Mouse (Mus musculus): ENCODE measurements around the gene Pxmp2. TPM values are rescaled to one million over a fixed set of nuclear protein-coding genes. Genes with fewer than 3 reads are reported as not detected.
A peak's percentile ranks its signal among the peaks of the same experiment; 100 is the strongest.

The Pxmp2 gene
- polyA plus RNA-seq, 1 experiment = 3.3 TPM

GRCm38 (mm10) chr5:110232346-110232745, 53.6 kb downstream of the Pxmp2 start:
- no peak for TF ChIP-seq POLR2A (IDR thresholded peaks at IDR 0.05; ENCODE audit: low read depth, low read length)
- no peak for TF ChIP-seq CTCF (IDR thresholded peaks at IDR 0.05; ENCODE audit: borderline replicate concordance, insufficient read depth, low read length)
- Histone ChIP-seq H3K4me3 (ENCODE audit: insufficient read depth, low read length) (no peak overlapping the region), H3K27ac (ENCODE audit: insufficient read depth, low read length) (no peak overlapping the region), H3K4me1 (ENCODE audit: control insufficient read depth, insufficient read depth, low read length) (peaks cover 4% of the 10 kb centered on the region; the same call in 1 of the 2 replicates)

- no peak overlapping the region for H3K27ac ChIP-seq (ENCODE audit: insufficient read depth, low read length)
- no peak for TF ChIP-seq CTCF (IDR thresholded peaks at IDR 0.05; ENCODE audit: borderline replicate concordance, insufficient read depth, low read length)
- no peak for TF ChIP-seq POLR2A (IDR thresholded peaks at IDR 0.05; ENCODE audit: low read depth, low read length)
- H3K4me3 ChIP-seq (ENCODE audit: insufficient read depth, low read length) = peak overlapping the region; percentile 94
- H3K4me1 ChIP-seq (ENCODE audit: control insufficient read depth, insufficient read depth, low read length) = peaks cover 4% of the 10 kb centered on the region; the same call in 1 of the 2 replicates
Measured at GRCm38 (mm10) chr5:110231638-110232037, 54.3 kb downstream of the Pxmp2 start.

DNA sequence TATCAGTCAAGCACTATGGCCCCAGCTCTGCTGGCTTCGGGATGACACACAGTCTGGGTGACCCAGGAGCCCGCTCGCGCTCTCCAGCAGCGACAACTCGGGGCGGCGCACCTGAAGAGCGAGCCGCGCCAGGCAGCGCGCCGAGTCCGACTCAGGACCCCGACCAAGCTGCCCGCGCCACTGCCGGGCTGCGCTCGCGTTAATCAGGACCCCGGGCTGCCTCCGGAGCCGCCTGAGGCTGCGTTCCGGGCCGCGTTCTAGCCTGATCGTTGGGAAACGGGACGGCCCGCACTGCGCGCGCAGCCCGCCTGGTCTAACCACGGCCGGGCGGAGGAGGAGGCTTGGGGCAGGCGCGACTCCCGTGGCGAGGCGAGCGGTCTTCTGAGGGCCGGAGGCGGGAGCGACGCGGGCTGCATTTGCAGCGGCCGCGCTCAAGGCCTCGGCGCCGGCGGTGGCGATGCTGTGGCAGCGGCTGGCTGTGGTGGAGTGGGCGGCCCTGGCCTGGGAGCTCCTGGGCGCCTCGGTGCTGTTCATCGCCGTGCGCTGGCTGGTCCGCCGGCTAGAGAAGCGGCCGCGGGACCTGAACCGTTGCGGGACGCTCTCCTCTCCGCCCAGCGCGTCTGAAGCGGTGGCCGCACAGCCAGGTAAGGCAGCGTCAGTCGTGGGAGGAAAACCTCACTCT, 55.1 kb downstream of the Pxmp2 start, which contains the start of gene Ankle2:
TSS of gene Ankle2 (plus strand) at position 225 of the 682 bp plus-strand sequence.
- TF ChIP-seq POLR2A (IDR thresholded peaks at IDR 0.05; ENCODE audit: low read depth, low read length) (peak; percentile 79), CTCF (IDR thresholded peaks at IDR 0.05; ENCODE audit: borderline replicate concordance, insufficient read depth, low read length) (no peak)
- H3K4me3 ChIP-seq (ENCODE audit: insufficient read depth, low read length) = peak within 1 kb of the TSS; percentile 94

DNA sequence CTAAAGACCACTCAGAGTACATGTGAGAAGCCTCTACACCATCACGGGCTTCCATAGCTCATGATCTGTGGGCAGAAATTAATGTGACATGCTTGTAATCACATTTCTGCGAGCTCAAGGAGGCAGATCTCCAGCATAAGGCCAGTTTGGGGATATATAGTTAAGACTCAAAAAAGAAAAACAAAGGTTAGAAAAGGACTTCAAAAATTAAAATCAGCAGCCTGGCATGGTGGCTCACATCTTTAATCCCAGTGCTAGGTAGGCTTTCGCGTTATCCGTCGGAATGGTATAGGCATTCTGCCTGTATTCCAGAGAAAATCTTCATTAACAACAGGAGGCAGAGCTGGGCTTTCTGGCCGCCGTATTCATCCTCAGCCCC, 55.6 kb downstream of the Pxmp2 start:
- H3K27ac ChIP-seq (ENCODE audit: insufficient read depth, low read length) = peak overlapping the region; percentile 60
- peak overlapping the region; percentile 94 for H3K4me3 ChIP-seq (ENCODE audit: insufficient read depth, low read length)
- peaks cover 4% of the 10 kb centered on the region; the same call in 1 of the 2 replicates for H3K4me1 ChIP-seq (ENCODE audit: control insufficient read depth, insufficient read depth, low read length)
- TF ChIP-seq POLR2A (IDR thresholded peaks at IDR 0.05; ENCODE audit: low read depth, low read length) = no peak
- no peak for TF ChIP-seq CTCF (IDR thresholded peaks at IDR 0.05; ENCODE audit: borderline replicate concordance, insufficient read depth, low read length)

More for the DNA sequence above, 55.1 kb downstream of the Pxmp2 start, which contains the start of gene Ankle2:
- Histone ChIP-seq H3K27ac (ENCODE audit: insufficient read depth, low read length) (peak within 1 kb of the TSS; percentile 60), H3K4me1 (ENCODE audit: control insufficient read depth, insufficient read depth, low read length) (peaks cover 4% of the 10 kb centered on the region; the same call in 1 of the 2 replicates)

GRCm38 (mm10) chr5:110227336-110227883, 58.6 kb downstream of the Pxmp2 start:
- peaks cover 2% of the 10 kb centered on the region; the same call in 1 of the 2 replicates for H3K4me1 ChIP-seq (ENCODE audit: control insufficient read depth, insufficient read depth, low read length)
- no peak overlapping the region for H3K4me3 ChIP-seq (ENCODE audit: insufficient read depth, low read length)
- H3K27ac ChIP-seq (ENCODE audit: insufficient read depth, low read length) = no peak overlapping the region
- no peak for TF ChIP-seq POLR2A (IDR thresholded peaks at IDR 0.05; ENCODE audit: low read depth, low read length)

- H3K4me1 ChIP-seq (ENCODE audit: control insufficient read depth, insufficient read depth, low read length) = no peaks in the 10 kb centered on the region
- no peak overlapping the region for H3K4me3 ChIP-seq (ENCODE audit: insufficient read depth, low read length)
- TF ChIP-seq POLR2A (IDR thresholded peaks at IDR 0.05; ENCODE audit: low read depth, low read length) (no peak), CTCF (IDR thresholded peaks at IDR 0.05; ENCODE audit: borderline replicate concordance, insufficient read depth, low read length) (no peak)
Measured at GRCm38 (mm10) chr5:110225056-110225455, 60.9 kb downstream of the Pxmp2 start.

More at GRCm38 (mm10) chr5:110225056-110225455, 60.9 kb downstream of the Pxmp2 start:
- H3K27ac ChIP-seq (ENCODE audit: insufficient read depth, low read length) = no peak overlapping the region

Other genes with a start within 250 kb of the Pxmp2 start
- gene Gm17655, start 213.7 kb downstream of the Pxmp2 start, polyA plus RNA-seq (2011; ENCODE audit: insufficient read length, low read depth, missing spikeins) = 6.5 and 6.8 TPM in 2 replicates
- 1.4 and 1.9 TPM in 2 replicates for gene Gm35315, start 191.8 kb downstream of the Pxmp2 start, polyA plus RNA-seq (2011; ENCODE audit: insufficient read length, low read depth, missing spikeins)
- gene Plcxd1, start 186.2 kb downstream of the Pxmp2 start, polyA plus RNA-seq (2011; ENCODE audit: insufficient read length, low read depth, missing spikeins) = 0.28 and 0.87 TPM in 2 replicates
- gene Gtpbp6, start 178.0 kb downstream of the Pxmp2 start, polyA plus RNA-seq (2011; ENCODE audit: insufficient read length, low read depth, missing spikeins) = 21.4 and 24.7 TPM in 2 replicates
- gene Zfp605, start 176.1 kb downstream of the Pxmp2 start, polyA plus RNA-seq (2011; ENCODE audit: insufficient read length, low read depth, missing spikeins) = 8.3 and 9.4 TPM in 2 replicates
- gene Chfr, start 150.3 kb downstream of the Pxmp2 start, polyA plus RNA-seq (2011; ENCODE audit: insufficient read length, low read depth, missing spikeins) = 35.8 and 38.1 TPM in 2 replicates
- 49.2 and 54.9 TPM in 2 replicates for gene Golga3, start 109.5 kb downstream of the Pxmp2 start, polyA plus RNA-seq (2011; ENCODE audit: insufficient read length, low read depth, missing spikeins)
- 37.2 and 37.3 TPM in 2 replicates for gene Ankle2, start 55.2 kb downstream of the Pxmp2 start, polyA plus RNA-seq (2011; ENCODE audit: insufficient read length, low read depth, missing spikeins)
- gene Pgam5, start 16.3 kb downstream of the Pxmp2 start, polyA plus RNA-seq (2011; ENCODE audit: insufficient read length, low read depth, missing spikeins) = 47.7 and 52.0 TPM in 2 replicates
- 20.5 and 27.0 TPM in 2 replicates for gene Pole, start 120 bp upstream of the Pxmp2 start, polyA plus RNA-seq (2011; ENCODE audit: insufficient read length, low read depth, missing spikeins)
- 0.32 TPM in 1 of 2 replicates, not detected in the other for gene P2rx2, start 57.0 kb upstream of the Pxmp2 start, polyA plus RNA-seq (2011; ENCODE audit: insufficient read length, low read depth, missing spikeins)
- not detected in 2 replicates for gene Lrcol1, start 58.5 kb upstream of the Pxmp2 start, polyA plus RNA-seq (2011; ENCODE audit: insufficient read length, low read depth, missing spikeins)
- 11.4 and 13.3 TPM in 2 replicates for gene Fbrsl1, start 162.3 kb upstream of the Pxmp2 start, polyA plus RNA-seq (2011; ENCODE audit: insufficient read length, low read depth, missing spikeins)

Measured in embryonic fibroblast, embryonic 13.5 days (primary cell).